Comparison of ENCODE assay signal across 9 mouse cellular contexts in the genomic region with DNA sequence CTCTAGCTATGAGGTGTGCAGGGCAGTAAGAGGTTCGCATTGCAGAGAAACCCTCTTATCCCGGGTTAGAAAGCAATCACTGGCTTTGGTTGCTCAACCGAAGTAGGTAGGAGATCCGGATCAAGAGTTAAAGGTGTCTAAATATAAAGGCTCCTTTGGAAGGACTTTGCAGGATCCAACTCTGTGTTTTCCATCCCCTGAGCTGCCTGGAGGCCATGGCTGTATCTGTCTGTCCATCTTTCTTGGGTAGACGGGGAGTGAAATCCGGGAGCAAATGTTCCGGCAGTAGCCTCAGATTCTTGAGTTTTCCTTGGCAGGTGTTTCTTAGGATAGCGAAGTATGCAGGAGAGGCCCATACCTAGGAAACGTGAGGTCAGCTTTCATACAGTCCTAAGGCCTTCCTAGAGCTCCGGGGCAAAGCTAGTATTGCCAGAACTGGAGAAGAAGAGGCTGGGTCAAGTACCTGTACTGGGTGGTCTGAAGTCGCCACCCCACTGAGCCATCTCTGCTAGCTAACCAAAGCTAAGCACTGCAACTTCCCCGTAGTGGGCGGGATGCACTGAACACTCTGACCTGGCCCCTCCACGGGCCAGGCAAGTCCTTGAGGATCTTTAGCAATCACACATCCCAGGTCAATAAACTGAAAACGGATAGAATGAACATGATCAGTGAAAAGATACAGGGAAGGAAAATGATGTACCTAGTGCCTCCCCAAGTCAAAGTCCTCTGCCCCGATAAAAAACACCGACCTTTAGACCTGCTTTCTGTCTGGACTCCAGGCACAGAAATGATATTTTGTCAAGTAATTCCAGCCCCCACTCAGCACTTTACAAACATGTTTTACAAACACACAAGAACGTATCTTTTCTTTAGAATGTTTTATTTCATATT.
DNase-seq lines count a peak whose midpoint lies in the region; ATAC-seq and TF ChIP-seq lines count a peak whose summit lies in the region.
"Had no signal": no experiment of that assay in that cellular context is flagged by ENCODE, and none has a peak within 500 bp of the region (broad histone marks: within the 10 kb centered on the region; RNA-seq: fewer than 3 reads in every experiment).

No protein-coding gene starts in this region.

- H3K4me1 ChIP-seq in heart, embryonic 11.5 days (ENCODE audit: control insufficient read depth, insufficient read depth, low read length) = peaks cover 9% of the 10 kb centered on the region; the same call in 1 of the 2 replicates
- H3K4me1 ChIP-seq in midbrain, embryonic 12.5 days = peaks cover 26% of the 10 kb centered on the region

- no peak for DNase-seq in heart, adult 9 months (ENCODE audit: low spot score in 2 of 2)
- peak; percentile 70 for DNase-seq in brain, embryonic 14.5 days (ENCODE audit: low read depth)
- peak; percentile 44 for DNase-seq in gonadal fat pad, adult 2 months (ENCODE audit: low read depth)
- DNase-seq in adrenal gland, adult 18-20 months (ENCODE audit: low spot score in 2 of 2) = no peak
- no peak for DNase-seq in layer of hippocampus, postnatal 10 days (ENCODE audit: low spot score in 2 of 2)
- DNase-seq in frontal cortex, postnatal 14 days (ENCODE audit: low spot score in 2 of 2) = no peak

- no peaks in the 10 kb centered on the region for H3K36me3 ChIP-seq in heart, embryonic 11.5 days (ENCODE audit: control insufficient read depth, insufficient read depth, low read length)
- H3K36me3 ChIP-seq in midbrain, embryonic 12.5 days = no peaks in the 10 kb centered on the region
- H3K36me3 ChIP-seq: stomach, embryonic 15.5 days had no signal

- H3K4me3 ChIP-seq in heart, embryonic 11.5 days (ENCODE audit: low read depth, low read length) = peak overlapping the region; percentile 53; the same call in 1 of the 2 replicates
- H3K4me3 ChIP-seq in midbrain, embryonic 12.5 days = peak overlapping the region; percentile 81

- H3K27ac ChIP-seq in heart, embryonic 11.5 days (ENCODE audit: low read depth, low read length) = no peak overlapping the region
- H3K27ac ChIP-seq in midbrain, embryonic 12.5 days (replicated peaks) = peak overlapping the region; percentile 100
- H3K27ac ChIP-seq: stomach, embryonic 15.5 days had no signal

- ATAC-seq in heart, embryonic 11.5 days (replicated peaks; ENCODE audit: insufficient number of reproducible peaks, low FRiP score, low TSS enrichment) = no peak
- ATAC-seq in midbrain, embryonic 12.5 days (ENCODE audit: low FRiP score, low read depth) = no peak

- TF ChIP-seq POLR2A in brain, embryonic 14.5 days (IDR thresholded peaks at IDR 0.05; ENCODE audit: borderline replicate concordance, extremely low read depth, insufficient read depth, insufficient read length, poor library complexity, severe bottlenecking) = no peak

- TF ChIP-seq CTCF in brain, embryonic 14.5 days (IDR thresholded peaks at IDR 0.05; ENCODE audit: borderline replicate concordance, extremely low read depth, insufficient read depth, insufficient read length) = no peak

- H3K9me3 ChIP-seq in heart, embryonic 11.5 days (replicated peaks; ENCODE audit: control insufficient read depth, low read length) = no peaks in the 10 kb centered on the region
- H3K9me3 ChIP-seq in midbrain, embryonic 12.5 days = no peaks in the 10 kb centered on the region
- H3K9me3 ChIP-seq: stomach, embryonic 15.5 days had no signal

- peak overlapping the region; percentile 94 for H3K4me2 ChIP-seq in heart, embryonic 11.5 days
- H3K4me2 ChIP-seq in midbrain, embryonic 12.5 days (replicated peaks) = peak overlapping the region; percentile 88

- 6% methylated on average over 18 of the region's 18 CpGs for WGBS in heart, embryonic 11.5 days (ENCODE audit: insufficient replicate concordance)
- 3% methylated on average over 18 of the region's 18 CpGs for WGBS in midbrain, embryonic 12.5 days

- H3K27me3 ChIP-seq in heart, embryonic 11.5 days (ENCODE audit: control insufficient read depth, insufficient read depth, low read length) = peaks cover 68% of the 10 kb centered on the region
- no peaks in the 10 kb centered on the region for H3K27me3 ChIP-seq in midbrain, embryonic 12.5 days

- no peak overlapping the region for H3K9ac ChIP-seq in heart, embryonic 11.5 days (ENCODE audit: low read depth, low read length)
- peak overlapping the region; percentile 98 for H3K9ac ChIP-seq in midbrain, embryonic 12.5 days (replicated peaks)
- H3K9ac ChIP-seq: stomach, embryonic 15.5 days had no signal

Comparison
In these comparisons a context has a peak if more than half of its experiments do, and no peak if none do; other contexts are left out.
1. DNase-seq: peak in brain, embryonic 14.5 days (single experiment) and gonadal fat pad, adult 2 months (single experiment); none in heart, adult 9 months (0 of 2), adrenal gland, adult 18-20 months (0 of 2), layer of hippocampus, postnatal 10 days (0 of 2) and frontal cortex, postnatal 14 days (0 of 2).